Mouse (Mus musculus) embryo, embryonic 10 days (tissue): ENCODE measurements around the gene Kif12.
A peak's percentile ranks its signal among the peaks of the same experiment; 100 is the strongest.

Experiments used
- DNase-seq: peaks from one replicate; pipeline ENCODE4 v3.0.0-alpha.2; 2015; ENCODE audit warnings: low spot score

The Kif12 gene

GRCm38 (mm10) chr4:63171969-63172685 is at the start of gene Kif12:
Gene Kif12, minus strand, starts transcription at chr4:63172131.
- no peak for DNase-seq

- DNase-seq = no peak
Observed at GRCm38 (mm10) chr4:63221096-63221958, 49.4 kb upstream of the Kif12 start.

GRCm38 (mm10) chr4:63219635-63220034 is 47.7 kb upstream of the Kif12 start:
- no peak for DNase-seq

- DNase-seq = no peak
Observed at GRCm38 (mm10) chr4:63219059-63219458, 47.1 kb upstream of the Kif12 start.

- no peak for DNase-seq
Observed at GRCm38 (mm10) chr4:63217513-63217912, 45.6 kb upstream of the Kif12 start.

- DNase-seq = no peak
Observed at GRCm38 (mm10) chr4:63216566-63216965, 44.6 kb upstream of the Kif12 start.

- DNase-seq = peak; percentile 85
Observed at GRCm38 (mm10) chr4:63215993-63216531, 44.1 kb upstream of the Kif12 start.

GRCm38 (mm10) chr4:63215185-63215992 is 43.5 kb upstream of the Kif12 start:
- peak; percentile 87 for DNase-seq

GRCm38 (mm10) chr4:63213907-63214621 is 42.1 kb upstream of the Kif12 start, which contains the start of gene Col27a1:
Gene Col27a1, plus strand, starts transcription at chr4:63214004.
- peak; percentile 71 for DNase-seq

GRCm38 (mm10) chr4:63205583-63205982 is 33.7 kb upstream of the Kif12 start:
- DNase-seq = no peak

- DNase-seq = no peak
Observed at GRCm38 (mm10) chr4:63203874-63204273, 31.9 kb upstream of the Kif12 start.

GRCm38 (mm10) chr4:63199366-63199765 is 27.4 kb upstream of the Kif12 start:
- no peak for DNase-seq

- no peak for DNase-seq
Observed at GRCm38 (mm10) chr4:63194366-63194765, 22.4 kb upstream of the Kif12 start.

GRCm38 (mm10) chr4:63191641-63192040 is 19.7 kb upstream of the Kif12 start:
- DNase-seq = no peak

- no peak for DNase-seq
Observed at GRCm38 (mm10) chr4:63186281-63186870, 14.4 kb upstream of the Kif12 start.

- DNase-seq = peak; percentile 86
Observed at GRCm38 (mm10) chr4:63181556-63181955, 9.6 kb upstream of the Kif12 start.

GRCm38 (mm10) chr4:63171122-63171521 is 809 bp downstream of the Kif12 start:
- no peak for DNase-seq

- no peak for DNase-seq
Observed at GRCm38 (mm10) chr4:63170061-63170460, 1.9 kb downstream of the Kif12 start.

GRCm38 (mm10) chr4:63166323-63166722 is 5.6 kb downstream of the Kif12 start:
- no peak for DNase-seq

GRCm38 (mm10) chr4:63165636-63166035 is 6.3 kb downstream of the Kif12 start:
- DNase-seq = no peak
